Mouse (Mus musculus): ENCODE measurements around the gene Acvr1b. TPM values are rescaled to one million over a fixed set of nuclear protein-coding genes. Genes with fewer than 3 reads are reported as not detected.
A peak's percentile ranks its signal among the peaks of the same experiment; 100 is the strongest.

The Acvr1b gene
- polyA plus RNA-seq, 1 experiment from 2014 or later, result 22.4 TPM

DNA sequence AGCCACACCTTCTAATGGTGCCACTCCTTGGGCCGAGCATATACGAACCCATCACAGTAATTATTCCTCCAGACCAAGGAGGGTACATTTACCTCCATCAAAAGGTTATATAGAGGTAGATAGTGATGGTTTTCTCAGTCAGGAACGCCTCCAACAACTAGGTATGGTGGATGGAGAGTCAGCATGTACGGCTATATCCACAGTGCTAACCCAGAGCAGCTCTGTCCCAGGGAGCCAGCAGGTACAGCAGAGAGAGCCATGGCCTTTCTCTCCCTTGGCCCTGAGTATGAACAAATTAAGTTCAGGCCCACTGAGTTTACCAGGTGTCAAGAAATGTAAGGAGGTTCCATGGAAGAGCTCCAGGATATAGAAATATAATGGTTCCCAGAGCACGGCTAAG lies 78.1 kb downstream of the Acvr1b start:
- Histone ChIP-seq H3K4me2 (ENCODE audit: low read length) (no peak overlapping the region), H3K4me3 (ENCODE audit: low read length) (no peak overlapping the region), H3K4me1 (ENCODE audit: control insufficient read depth, insufficient read depth, low read depth, low read length) (peaks cover 9% of the 10 kb centered on the region), H3K27me3 (replicated peaks; ENCODE audit: control insufficient read depth, insufficient read depth, low read length) (no peaks in the 10 kb centered on the region), H3K9ac (ENCODE audit: low read depth, low read length) (no peak overlapping the region), H3K27ac (ENCODE audit: low read depth, low read length) (no peak overlapping the region), H3K36me3 (ENCODE audit: control insufficient read depth, insufficient read depth, low read length) (no peaks in the 10 kb centered on the region), H3K9me3 (ENCODE audit: control insufficient read depth, low read length) (no peaks in the 10 kb centered on the region)
- 93% methylated on average over 5 of the region's 5 CpGs for whole genome bisulfite sequencing
- no peak for ATAC-seq

DNA sequence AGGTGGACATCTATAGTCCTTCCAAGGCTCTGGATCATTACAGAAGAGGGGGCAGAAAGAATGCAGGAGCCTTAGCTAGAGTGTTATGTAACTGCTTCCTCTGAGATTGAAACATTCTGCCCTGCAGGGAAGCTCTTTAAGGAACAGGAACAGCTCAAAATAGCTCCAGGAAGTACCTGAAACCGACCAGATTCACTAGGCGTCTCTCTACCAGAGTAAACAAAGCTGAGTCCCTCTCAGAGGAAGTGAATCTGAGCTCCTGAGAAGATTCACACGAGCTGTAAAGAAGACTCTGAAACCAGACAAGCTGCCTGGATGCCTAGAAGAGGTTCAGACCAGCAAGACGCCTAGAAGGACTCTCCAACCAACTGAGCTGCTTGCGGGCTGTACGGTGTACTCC lies 78.7 kb downstream of the Acvr1b start:
- no peak overlapping the region for H3K4me3 ChIP-seq (ENCODE audit: low read length)
- 80% methylated on average over 6 of the region's 6 CpGs for WGBS
- no peak overlapping the region for H3K27ac ChIP-seq (ENCODE audit: low read depth, low read length)
- no peak overlapping the region for H3K9ac ChIP-seq (ENCODE audit: low read depth, low read length)
- H3K9me3 ChIP-seq (ENCODE audit: control insufficient read depth, low read length), result no peaks in the 10 kb centered on the region
- H3K27me3 ChIP-seq (replicated peaks; ENCODE audit: control insufficient read depth, insufficient read depth, low read length), result no peaks in the 10 kb centered on the region
- H3K36me3 ChIP-seq (ENCODE audit: control insufficient read depth, insufficient read depth, low read length), result no peaks in the 10 kb centered on the region
- H3K4me1 ChIP-seq (ENCODE audit: control insufficient read depth, insufficient read depth, low read depth, low read length), result peaks cover 6% of the 10 kb centered on the region; the same call in 1 of the 2 replicates
- no peak for ATAC-seq
- H3K4me2 ChIP-seq (ENCODE audit: low read length), result no peak overlapping the region

DNA sequence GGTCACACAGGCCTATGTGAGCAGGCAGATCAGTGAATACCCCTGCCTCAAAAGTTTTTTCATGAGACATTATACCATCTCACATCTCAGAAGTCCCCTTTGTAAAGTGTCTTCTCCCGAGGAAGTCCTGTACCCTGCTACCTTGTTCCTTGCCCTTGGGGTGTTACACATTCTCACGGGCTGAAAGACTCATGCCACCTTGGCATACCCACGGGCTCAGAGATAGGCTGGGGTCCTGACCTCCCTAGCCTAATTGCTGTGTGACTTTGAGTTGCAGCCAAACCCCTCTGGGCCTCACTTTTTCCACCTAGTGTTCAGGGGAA lies 79.7 kb downstream of the Acvr1b start:
- peak overlapping the region; percentile 77 for H3K9ac ChIP-seq (ENCODE audit: low read depth, low read length)
- H3K36me3 ChIP-seq (ENCODE audit: control insufficient read depth, insufficient read depth, low read length), result no peaks in the 10 kb centered on the region
- peak overlapping the region; percentile 58 for H3K4me3 ChIP-seq (ENCODE audit: low read length)
- H3K4me2 ChIP-seq (ENCODE audit: low read length), result peak overlapping the region; percentile 76
- 0 out of 2 replicates have a peak, but pooled peaks have one; percentile 25 for ATAC-seq
- peaks cover 6% of the 10 kb centered on the region; the same call in 1 of the 2 replicates for H3K4me1 ChIP-seq (ENCODE audit: control insufficient read depth, insufficient read depth, low read depth, low read length)
- no peaks in the 10 kb centered on the region for H3K27me3 ChIP-seq (replicated peaks; ENCODE audit: control insufficient read depth, insufficient read depth, low read length)
- H3K9me3 ChIP-seq (ENCODE audit: control insufficient read depth, low read length), result no peaks in the 10 kb centered on the region
- H3K27ac ChIP-seq (ENCODE audit: low read depth, low read length), result no peak overlapping the region; the same call in 1 of the 2 replicates
- 38% methylated on average over 3 of the region's 3 CpGs for WGBS

DNA sequence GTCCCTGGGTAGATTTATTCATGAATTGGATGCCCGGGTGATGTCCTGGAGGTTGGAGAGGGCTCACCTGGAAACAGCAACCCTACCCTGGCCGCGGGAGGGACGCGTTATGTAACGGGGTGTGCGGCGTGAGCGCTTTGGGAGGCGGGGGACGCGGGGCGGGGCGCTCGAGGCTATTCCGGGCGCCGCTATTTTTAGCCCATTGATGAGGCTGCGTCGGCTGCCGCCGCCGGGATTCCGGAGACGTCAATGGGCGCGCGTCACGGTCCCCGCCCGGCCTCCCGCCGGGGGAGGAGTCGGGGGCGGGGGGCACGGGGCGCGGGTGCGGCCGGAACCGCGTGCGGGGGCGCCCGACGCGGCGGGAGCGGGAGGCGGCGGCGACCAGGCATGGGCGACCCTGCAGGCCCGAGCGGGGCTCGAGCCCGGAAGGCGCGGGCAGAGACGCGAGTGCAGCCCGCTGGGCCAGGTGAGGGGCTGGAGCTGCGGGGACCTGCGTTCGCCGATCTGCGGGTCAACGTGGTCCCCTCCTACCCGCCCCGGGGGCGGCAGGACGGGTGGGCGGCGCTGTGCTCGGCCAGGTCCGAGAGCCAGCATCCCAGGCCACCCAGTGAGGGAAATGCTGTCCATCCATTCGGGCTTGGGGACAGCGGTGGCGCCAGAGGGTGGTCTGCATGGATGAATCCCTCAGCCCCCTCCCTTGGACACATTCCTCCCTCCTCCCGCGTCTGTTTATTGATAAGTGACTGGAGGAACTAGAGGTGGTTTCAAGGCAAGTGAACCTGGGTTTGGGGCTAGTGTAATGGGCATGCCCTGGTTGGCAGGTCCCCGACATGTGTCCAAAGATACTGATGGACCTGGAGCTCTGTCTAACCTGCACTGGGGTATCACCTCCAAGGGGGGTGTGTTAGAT lies 80.3 kb downstream of the Acvr1b start, which contains the start of gene Nr4a1:
Gene Nr4a1 (plus strand): TSS at position 384 of the 910 bp plus-strand sequence.
- ATAC-seq, result peak; percentile 56
- Histone ChIP-seq H3K9me3 (ENCODE audit: control insufficient read depth, low read length) (no peaks in the 10 kb centered on the region), H3K4me3 (ENCODE audit: low read length) (peak within 1 kb of the TSS; percentile 58), H3K9ac (ENCODE audit: low read depth, low read length) (peak within 1 kb of the TSS; percentile 77), H3K27ac (ENCODE audit: low read depth, low read length) (peak within 1 kb of the TSS; percentile 33), H3K36me3 (ENCODE audit: control insufficient read depth, insufficient read depth, low read length) (no peaks in the 10 kb centered on the region), H3K4me1 (ENCODE audit: control insufficient read depth, insufficient read depth, low read depth, low read length) (peaks cover 6% of the 10 kb centered on the region; the same call in 1 of the 2 replicates), H3K4me2 (ENCODE audit: low read length) (peak within 1 kb of the TSS; percentile 76), H3K27me3 (replicated peaks; ENCODE audit: control insufficient read depth, insufficient read depth, low read length) (no peaks in the 10 kb centered on the region)
- WGBS, result 1% methylated on average over 61 of the region's 82 CpGs

DNA sequence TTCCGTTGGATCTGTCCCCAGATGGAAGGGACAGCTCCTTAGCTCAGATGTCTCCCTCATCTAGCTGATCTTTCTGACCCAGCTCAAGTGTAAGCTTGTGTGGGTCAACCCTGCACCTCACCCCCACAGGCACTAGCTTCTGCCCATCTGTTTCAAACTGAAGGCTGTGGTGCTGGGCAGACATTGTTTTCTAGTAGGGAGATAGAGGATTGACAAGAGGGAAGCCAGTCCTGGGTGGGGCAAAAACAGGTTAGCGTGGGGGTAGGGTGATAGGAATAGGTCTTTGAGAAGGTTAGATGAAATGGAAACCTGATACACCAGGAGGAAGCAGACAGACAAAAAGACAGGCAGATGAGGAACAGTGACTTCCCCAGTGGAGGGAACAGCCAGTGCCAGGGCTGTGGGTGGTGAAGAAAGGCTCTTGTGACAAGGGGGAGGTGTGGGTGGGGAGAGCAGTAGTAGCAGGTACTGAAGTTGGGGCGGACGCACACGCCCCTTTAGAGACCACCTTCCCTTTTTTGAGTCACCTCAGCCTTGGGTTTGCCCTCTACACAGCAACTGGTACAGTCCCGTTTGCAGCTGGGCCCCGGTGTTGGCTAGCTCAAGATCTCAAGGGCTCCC lies 82.1 kb downstream of the Acvr1b start:
- no peak overlapping the region for H3K27ac ChIP-seq (ENCODE audit: low read depth, low read length)
- no peak overlapping the region for H3K9ac ChIP-seq (ENCODE audit: low read depth, low read length)
- no peaks in the 10 kb centered on the region for H3K36me3 ChIP-seq (ENCODE audit: control insufficient read depth, insufficient read depth, low read length)
- ATAC-seq, result no peak
- 87% methylated on average over 7 of the region's 7 CpGs for WGBS
- peaks cover 6% of the 10 kb centered on the region for H3K4me1 ChIP-seq (ENCODE audit: control insufficient read depth, insufficient read depth, low read depth, low read length)
- no peak overlapping the region for H3K4me3 ChIP-seq (ENCODE audit: low read length)
- H3K4me2 ChIP-seq (ENCODE audit: low read length), result no peak overlapping the region
- H3K27me3 ChIP-seq (replicated peaks; ENCODE audit: control insufficient read depth, insufficient read depth, low read length), result no peaks in the 10 kb centered on the region
- H3K9me3 ChIP-seq (ENCODE audit: control insufficient read depth, low read length), result no peaks in the 10 kb centered on the region

DNA sequence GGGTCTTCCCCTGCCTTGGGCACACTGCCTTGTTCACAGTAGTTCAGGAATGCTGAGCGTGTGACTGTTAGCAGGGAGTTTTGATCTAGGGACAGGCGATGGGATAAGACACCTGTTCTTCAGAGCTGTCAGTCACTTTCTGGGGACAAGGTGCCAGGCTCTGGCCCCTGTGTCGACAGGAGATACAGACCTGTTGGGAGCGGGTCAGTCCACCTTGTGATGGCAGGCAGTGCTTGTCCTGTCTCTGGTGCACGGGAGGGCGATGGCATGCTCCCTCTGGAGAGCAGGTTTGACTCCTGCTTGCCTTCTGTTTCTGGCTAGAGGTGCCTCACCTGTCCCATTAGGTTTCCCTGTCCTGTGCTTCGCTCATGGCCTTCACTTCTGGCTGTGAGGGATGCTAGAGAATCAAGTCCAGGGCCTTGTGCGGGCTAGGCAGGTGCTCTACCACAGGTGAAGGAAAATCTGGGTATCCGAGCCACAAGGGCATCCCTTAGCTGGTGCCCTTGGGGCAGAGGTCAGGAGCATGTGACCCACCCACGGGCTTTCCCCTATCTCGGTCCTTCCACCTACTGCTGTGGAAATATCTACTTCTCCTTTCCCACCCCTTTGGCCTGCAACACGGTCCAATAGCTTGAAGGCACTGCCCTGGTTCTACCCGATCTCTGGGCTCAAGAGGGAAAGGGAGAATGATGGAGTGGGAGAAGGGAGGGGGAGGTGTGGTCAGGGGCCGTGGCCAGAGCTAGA lies 82.8 kb downstream of the Acvr1b start:
- Histone ChIP-seq H3K4me3 (ENCODE audit: low read length) (no peak overlapping the region), H3K27me3 (replicated peaks; ENCODE audit: control insufficient read depth, insufficient read depth, low read length) (no peaks in the 10 kb centered on the region), H3K4me2 (ENCODE audit: low read length) (no peak overlapping the region), H3K36me3 (ENCODE audit: control insufficient read depth, insufficient read depth, low read length) (no peaks in the 10 kb centered on the region), H3K9me3 (ENCODE audit: control insufficient read depth, low read length) (no peaks in the 10 kb centered on the region), H3K4me1 (ENCODE audit: control insufficient read depth, insufficient read depth, low read depth, low read length) (peaks cover 6% of the 10 kb centered on the region), H3K27ac (ENCODE audit: low read depth, low read length) (no peak overlapping the region), H3K9ac (ENCODE audit: low read depth, low read length) (no peak overlapping the region)
- 80% methylated on average over 13 of the region's 14 CpGs for WGBS
- no peak for ATAC-seq

DNA sequence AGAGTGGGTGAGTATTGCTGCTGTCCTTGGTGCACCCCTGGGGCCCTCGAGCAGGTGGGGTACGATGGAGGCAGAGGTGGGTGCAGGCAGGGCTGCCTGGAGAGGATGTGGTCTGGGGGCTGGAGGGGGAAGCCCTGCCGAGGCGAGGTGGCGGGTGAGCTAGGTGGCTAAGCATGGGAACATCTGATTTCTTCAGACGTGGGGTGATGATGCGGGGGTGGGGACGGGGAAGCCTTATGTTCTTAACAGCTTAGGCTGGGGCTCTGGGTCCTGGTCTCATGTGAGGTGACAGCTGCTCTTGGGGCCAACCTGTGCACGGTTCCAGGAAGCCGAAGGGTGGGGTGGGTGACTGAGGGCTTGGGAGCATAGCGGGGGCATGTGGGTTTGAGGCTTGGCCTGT lies 84.6 kb downstream of the Acvr1b start:
- peaks cover 6% of the 10 kb centered on the region for H3K4me1 ChIP-seq (ENCODE audit: control insufficient read depth, insufficient read depth, low read depth, low read length)
- WGBS, result 83% methylated on average over 11 of the region's 11 CpGs
- H3K4me2 ChIP-seq (ENCODE audit: low read length), result no peak overlapping the region
- H3K27me3 ChIP-seq (replicated peaks; ENCODE audit: control insufficient read depth, insufficient read depth, low read length), result no peaks in the 10 kb centered on the region
- no peaks in the 10 kb centered on the region for H3K36me3 ChIP-seq (ENCODE audit: control insufficient read depth, insufficient read depth, low read length)
- ATAC-seq, result no peak
- H3K9ac ChIP-seq (ENCODE audit: low read depth, low read length), result no peak overlapping the region
- H3K4me3 ChIP-seq (ENCODE audit: low read length), result no peak overlapping the region
- no peak overlapping the region for H3K27ac ChIP-seq (ENCODE audit: low read depth, low read length)
- no peaks in the 10 kb centered on the region for H3K9me3 ChIP-seq (ENCODE audit: control insufficient read depth, low read length)

DNA sequence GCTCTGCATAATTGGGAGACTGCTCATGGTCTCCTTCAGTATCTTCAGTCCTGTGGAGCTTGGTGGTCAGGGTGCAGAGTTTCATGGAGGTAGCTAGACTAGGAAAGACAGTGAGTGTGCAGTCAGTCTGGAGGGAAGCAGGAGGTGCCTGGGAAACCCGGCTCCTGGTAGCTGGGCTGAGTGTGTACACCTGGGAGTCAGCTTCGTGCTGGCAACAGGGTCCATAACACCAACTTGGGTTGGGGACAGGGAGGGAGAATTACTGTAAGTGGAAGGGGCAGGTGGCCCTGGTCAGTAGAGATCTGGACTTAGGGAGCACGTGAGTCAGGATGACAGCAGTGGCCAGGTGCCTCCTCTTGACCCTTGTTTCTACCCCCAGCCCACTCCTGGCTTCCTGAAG lies 86.1 kb downstream of the Acvr1b start:
- no peak for ATAC-seq

DNA sequence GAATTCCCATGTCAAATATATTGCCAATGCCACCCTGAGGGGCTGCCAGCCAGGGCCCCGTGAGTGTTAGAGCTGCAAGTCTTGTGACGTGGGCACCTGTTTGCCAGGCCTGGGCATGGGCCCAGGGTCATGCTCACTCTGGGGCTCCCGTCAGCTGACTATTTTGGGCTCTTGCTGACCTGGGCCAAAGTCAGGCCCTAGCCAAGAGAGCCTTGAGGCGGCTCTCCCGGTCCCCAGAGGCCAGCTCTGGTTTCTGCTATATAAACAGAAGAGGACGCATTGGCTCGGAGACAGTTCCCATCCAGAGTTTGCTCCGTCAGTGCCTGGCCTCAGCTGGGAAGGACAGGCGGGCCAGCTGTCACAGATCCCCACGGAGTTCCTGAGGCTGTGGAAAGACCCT lies 86.5 kb downstream of the Acvr1b start:
- H3K4me2 ChIP-seq (ENCODE audit: low read length), result no peak overlapping the region
- H3K27ac ChIP-seq (ENCODE audit: low read depth, low read length), result no peak overlapping the region
- H3K27me3 ChIP-seq (replicated peaks; ENCODE audit: control insufficient read depth, insufficient read depth, low read length), result no peaks in the 10 kb centered on the region
- no peak overlapping the region for H3K9ac ChIP-seq (ENCODE audit: low read depth, low read length)
- no peaks in the 10 kb centered on the region for H3K9me3 ChIP-seq (ENCODE audit: control insufficient read depth, low read length)
- WGBS, result 64% methylated on average over 10 of the region's 10 CpGs
- ATAC-seq, result peak; percentile 31; the same call in 1 of the 2 replicates
- no peaks in the 10 kb centered on the region; the same call in 1 of the 2 replicates for H3K4me1 ChIP-seq (ENCODE audit: control insufficient read depth, insufficient read depth, low read depth, low read length)
- no peak overlapping the region for H3K4me3 ChIP-seq (ENCODE audit: low read length)
- H3K36me3 ChIP-seq (ENCODE audit: control insufficient read depth, insufficient read depth, low read length), result no peaks in the 10 kb centered on the region

More for the DNA sequence above, 86.1 kb downstream of the Acvr1b start:
- WGBS, result 89% methylated on average over 3 of the region's 3 CpGs
- H3K27me3 ChIP-seq (replicated peaks; ENCODE audit: control insufficient read depth, insufficient read depth, low read length), result no peaks in the 10 kb centered on the region
- no peak overlapping the region for H3K4me3 ChIP-seq (ENCODE audit: low read length)
- H3K27ac ChIP-seq (ENCODE audit: low read depth, low read length), result no peak overlapping the region
- peaks cover under 1% of the 10 kb centered on the region; the same call in 1 of the 2 replicates for H3K4me1 ChIP-seq (ENCODE audit: control insufficient read depth, insufficient read depth, low read depth, low read length)
- H3K9me3 ChIP-seq (ENCODE audit: control insufficient read depth, low read length), result no peaks in the 10 kb centered on the region
- no peak overlapping the region for H3K4me2 ChIP-seq (ENCODE audit: low read length)
- H3K36me3 ChIP-seq (ENCODE audit: control insufficient read depth, insufficient read depth, low read length), result no peaks in the 10 kb centered on the region
- no peak overlapping the region for H3K9ac ChIP-seq (ENCODE audit: low read depth, low read length)

Measured in hindbrain, embryonic 16.5 days (tissue).